Mouse (Mus musculus): Measurements from ENCODE around the gene Bmp8b. TPM values are rescaled to one million over a fixed set of nuclear protein-coding genes. Genes with fewer than 3 reads are reported as not detected.
"Not testable (repeated sequence)": the region's sequence is repeated elsewhere in the genome, so short reads cannot be mapped to it uniquely, and the experiment has no call there.

The Bmp8b gene
- polyA plus RNA-seq, 1 experiment from 2014 or later = 0.34 TPM

DNA sequence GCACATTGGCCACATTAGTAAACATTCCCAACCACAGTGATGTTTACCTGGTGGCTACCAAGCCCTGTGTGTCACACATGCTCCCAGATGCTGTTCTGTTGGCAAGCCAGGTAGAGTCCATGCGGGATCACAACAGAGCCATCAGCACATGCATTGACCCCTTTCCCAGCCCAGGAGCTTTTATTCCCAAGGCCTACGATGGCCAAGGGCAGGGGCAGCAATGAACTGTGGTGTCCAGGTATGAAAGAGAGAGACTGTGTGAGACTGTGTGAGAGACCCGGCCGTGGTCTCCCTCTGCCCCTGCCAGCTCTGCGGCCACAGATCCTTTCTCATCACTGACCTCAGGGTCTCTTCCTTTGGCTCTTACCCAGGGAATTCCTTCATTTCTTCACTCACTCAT is 3.1 kb downstream of the Bmp8b start:
- TF ChIP-seq CTCF (IDR thresholded peaks at IDR 0.05; ENCODE audit: low read depth) = no peak
- Histone ChIP-seq H3K4me2 (ENCODE audit: low read length) (no peak overlapping the region), H3K27me3 (ENCODE audit: insufficient read depth, low read length) (peaks cover 21% of the 10 kb centered on the region), H3K9ac (ENCODE audit: low read depth, low read length) (no peak overlapping the region), H3K4me3 (replicated peaks; ENCODE audit: low read depth, low read length) (no peak overlapping the region), H3K27ac (no peak overlapping the region), H3K9me3 (replicated peaks; ENCODE audit: low read length) (no peaks in the 10 kb centered on the region), H3K36me3 (ENCODE audit: insufficient read depth, low read length) (no peaks in the 10 kb centered on the region), H3K4me1 (replicated peaks; ENCODE audit: insufficient read depth, low read length) (no peaks in the 10 kb centered on the region)
- 92% methylated on average over 5 of the region's 5 CpGs for WGBS
- no peak for ATAC-seq (replicated peaks; ENCODE audit: low FRiP score, low read depth)
- no peak for DNase-seq (ENCODE audit: low spot score)

DNA sequence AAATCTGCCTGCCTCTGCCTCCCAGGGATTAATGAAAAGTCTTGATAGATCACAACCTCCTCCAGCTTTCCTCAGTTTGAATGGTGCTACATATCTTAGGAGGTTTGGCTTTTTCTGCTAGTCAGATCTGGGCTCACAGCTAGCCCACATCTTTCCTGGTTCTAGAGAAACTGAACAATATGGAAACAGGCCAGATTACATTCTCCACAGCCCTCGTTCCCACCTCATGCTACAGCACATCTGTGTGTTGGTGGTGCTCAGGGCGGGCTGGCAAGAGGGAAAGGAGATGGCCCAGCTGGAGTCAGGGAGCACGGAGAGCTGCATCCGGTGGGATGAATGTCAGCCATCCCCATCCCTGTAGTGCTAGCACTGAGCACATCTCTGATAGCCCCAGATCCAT is 5.8 kb downstream of the Bmp8b start:
- no peak overlapping the region for H3K9ac ChIP-seq (ENCODE audit: low read depth, low read length)
- peaks cover 6% of the 10 kb centered on the region for H3K27me3 ChIP-seq (ENCODE audit: insufficient read depth, low read length)
- ATAC-seq (replicated peaks; ENCODE audit: low FRiP score, low read depth) (no peak), DNase-seq (ENCODE audit: low spot score) (no peak)
- H3K4me2 ChIP-seq (ENCODE audit: low read length) = no peak overlapping the region
- no peaks in the 10 kb centered on the region for H3K36me3 ChIP-seq (ENCODE audit: insufficient read depth, low read length)
- H3K4me3 ChIP-seq (replicated peaks; ENCODE audit: low read depth, low read length) = no peak overlapping the region
- TF ChIP-seq CTCF (IDR thresholded peaks at IDR 0.05; ENCODE audit: low read depth) = no peak
- H3K9me3 ChIP-seq (replicated peaks; ENCODE audit: low read length) = no peaks in the 10 kb centered on the region
- 83% methylated on average over 4 of the region's 4 CpGs for WGBS
- no peaks in the 10 kb centered on the region for H3K4me1 ChIP-seq (replicated peaks; ENCODE audit: insufficient read depth, low read length)
- no peak overlapping the region for H3K27ac ChIP-seq

- H3K27me3 ChIP-seq (ENCODE audit: insufficient read depth, low read length); H3K36me3 ChIP-seq (ENCODE audit: insufficient read depth, low read length); H3K27ac ChIP-seq; H3K9me3 ChIP-seq (replicated peaks; ENCODE audit: low read length); H3K4me3 ChIP-seq (replicated peaks; ENCODE audit: low read depth, low read length); DNase-seq (ENCODE audit: low spot score); ATAC-seq (replicated peaks; ENCODE audit: low FRiP score, low read depth); H3K4me1 ChIP-seq (replicated peaks; ENCODE audit: insufficient read depth, low read length); H3K9ac ChIP-seq (ENCODE audit: low read depth, low read length); H3K4me2 ChIP-seq (ENCODE audit: low read length): not testable (repeated sequence)
- WGBS = 71% methylated on average over 10 of the region's 10 CpGs
Measured at GRCm38 (mm10) chr4:123111275-123111983, 6.5 kb downstream of the Bmp8b start.

DNA sequence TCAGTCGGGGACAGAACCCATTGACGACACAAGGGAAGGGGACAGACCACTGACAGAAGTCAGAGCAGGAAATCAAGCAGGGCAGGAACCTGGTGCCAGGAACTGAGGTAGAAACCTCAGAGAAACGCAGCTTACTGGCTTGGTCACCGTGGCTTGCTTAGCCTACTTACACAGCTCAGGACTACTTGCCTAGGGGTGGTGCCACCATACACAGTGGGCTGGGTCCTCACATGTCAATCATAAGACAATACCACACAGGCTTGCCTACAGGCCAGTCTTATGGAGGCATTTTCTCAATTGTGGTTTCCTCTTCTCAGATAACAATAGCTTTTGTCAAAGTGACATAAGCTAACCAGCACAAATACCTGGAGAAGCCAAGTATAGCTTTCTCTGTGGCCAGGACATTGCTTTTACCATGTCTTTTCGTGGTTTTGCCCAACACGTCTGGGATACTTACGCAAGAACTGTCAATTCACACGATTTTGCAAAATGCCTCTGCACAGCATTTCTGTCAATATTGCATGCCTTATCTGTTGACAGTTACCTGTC is 7.3 kb downstream of the Bmp8b start:
- Histone ChIP-seq H3K4me3 (replicated peaks; ENCODE audit: low read depth, low read length) (no peak overlapping the region), H3K27ac (no peak overlapping the region), H3K36me3 (ENCODE audit: insufficient read depth, low read length) (no peaks in the 10 kb centered on the region), H3K9ac (ENCODE audit: low read depth, low read length) (no peak overlapping the region), H3K4me1 (replicated peaks; ENCODE audit: insufficient read depth, low read length) (no peaks in the 10 kb centered on the region), H3K9me3 (replicated peaks; ENCODE audit: low read length) (no peaks in the 10 kb centered on the region), H3K27me3 (ENCODE audit: insufficient read depth, low read length) (no peaks in the 10 kb centered on the region), H3K4me2 (ENCODE audit: low read length) (no peak overlapping the region)
- TF ChIP-seq CTCF (IDR thresholded peaks at IDR 0.05; ENCODE audit: low read depth) = no peak
- no peak for DNase-seq (ENCODE audit: low spot score)
- 74% methylated on average over 8 of the region's 8 CpGs for WGBS
- no peak for ATAC-seq (replicated peaks; ENCODE audit: low FRiP score, low read depth)

- WGBS = 93% methylated on average over 4 of the region's 4 CpGs
- not testable (repeated sequence) for H3K4me1 ChIP-seq (replicated peaks; ENCODE audit: insufficient read depth, low read length); H3K4me3 ChIP-seq (replicated peaks; ENCODE audit: low read depth, low read length); ATAC-seq (replicated peaks; ENCODE audit: low FRiP score, low read depth); H3K27ac ChIP-seq; H3K4me2 ChIP-seq (ENCODE audit: low read length); H3K27me3 ChIP-seq (ENCODE audit: insufficient read depth, low read length); DNase-seq (ENCODE audit: low spot score); H3K9ac ChIP-seq (ENCODE audit: low read depth, low read length); H3K36me3 ChIP-seq (ENCODE audit: insufficient read depth, low read length); H3K9me3 ChIP-seq (replicated peaks; ENCODE audit: low read length)
Measured at GRCm38 (mm10) chr4:123114651-123115050, 9.7 kb downstream of the Bmp8b start.

DNA sequence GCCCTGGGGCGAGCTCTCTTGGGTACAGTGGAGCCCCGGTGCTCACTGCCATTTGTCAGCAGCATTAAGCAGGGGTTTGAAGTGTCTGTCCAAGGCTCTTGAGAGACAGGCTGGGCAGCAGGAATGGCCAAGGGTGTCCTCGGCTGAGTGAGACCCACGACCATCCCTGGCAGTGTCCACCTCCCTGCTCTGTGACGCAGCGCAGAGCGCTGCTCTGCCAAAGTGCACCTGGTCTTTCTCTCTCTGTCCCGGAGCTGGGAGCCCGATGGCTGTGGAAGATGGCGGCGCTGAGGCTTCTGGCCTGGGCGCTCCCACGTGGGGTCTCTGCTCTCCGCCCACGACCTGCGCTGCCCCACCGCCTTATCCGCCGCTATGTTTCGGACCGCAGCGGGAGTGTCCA is 11.0 kb downstream of the Bmp8b start, which contains the start of gene Oxct2b:
Oxct2b (plus strand) TSS at position 256 of the 400 bp plus-strand sequence.
- Histone ChIP-seq H3K4me1 (replicated peaks; ENCODE audit: insufficient read depth, low read length) (no peaks in the 10 kb centered on the region), H3K27me3 (ENCODE audit: insufficient read depth, low read length) (no peaks in the 10 kb centered on the region), H3K9me3 (replicated peaks; ENCODE audit: low read length) (no peaks in the 10 kb centered on the region), H3K9ac (ENCODE audit: low read depth, low read length) (no peak within 1 kb of the TSS), H3K4me3 (replicated peaks; ENCODE audit: low read depth, low read length) (peak within 1 kb of the TSS; percentile 22), H3K27ac (no peak within 1 kb of the TSS), H3K36me3 (ENCODE audit: insufficient read depth, low read length) (no peaks in the 10 kb centered on the region), H3K4me2 (ENCODE audit: low read length) (peak within 1 kb of the TSS; percentile 55)
- DNase-seq (ENCODE audit: low spot score) (peak; percentile 20), ATAC-seq (replicated peaks; ENCODE audit: low FRiP score, low read depth) (peak; percentile 25)
- no peak for TF ChIP-seq CTCF (IDR thresholded peaks at IDR 0.05; ENCODE audit: low read depth)
- WGBS = 7% methylated on average over 22 of the region's 22 CpGs

- DNase-seq (ENCODE audit: low spot score); H3K27me3 ChIP-seq (ENCODE audit: insufficient read depth, low read length); H3K9me3 ChIP-seq (replicated peaks; ENCODE audit: low read length); H3K9ac ChIP-seq (ENCODE audit: low read depth, low read length); H3K36me3 ChIP-seq (ENCODE audit: insufficient read depth, low read length); H3K4me1 ChIP-seq (replicated peaks; ENCODE audit: insufficient read depth, low read length); H3K4me3 ChIP-seq (replicated peaks; ENCODE audit: low read depth, low read length); H3K27ac ChIP-seq: not testable (repeated sequence)
- H3K4me2 ChIP-seq (ENCODE audit: low read length) = peak overlapping the region; percentile 55
- WGBS = 29% methylated on average over 16 of the region's 42 CpGs
- ATAC-seq (replicated peaks; ENCODE audit: low FRiP score, low read depth) = peak; percentile 68
Measured at GRCm38 (mm10) chr4:123116640-123117039, 11.7 kb downstream of the Bmp8b start.

All from kidney, postnatal 0 days (tissue).